ENCODE assay signal across 8 mouse cellular contexts in genomic region chr19:41262712-41263629, GRCm38 (mm10). TPM values are rescaled to one million over a fixed set of nuclear protein-coding genes. Genes with fewer than 3 reads are reported as not detected.
DNase-seq lines count a peak whose midpoint lies in the region; ATAC-seq and TF ChIP-seq lines count a peak whose summit lies in the region.

No protein-coding gene starts in this region.

- peaks cover 4% of the 10 kb centered on the region for H3K79me2 ChIP-seq in heart, adult 2 months (replicated peaks; ENCODE audit: control insufficient read depth, insufficient read depth, low read length)

- H3K36me3 ChIP-seq in embryonic facial prominence, embryonic 13.5 days, result no peaks in the 10 kb centered on the region
- peaks cover 7% of the 10 kb centered on the region for H3K36me3 ChIP-seq in heart, adult 2 months (ENCODE audit: control insufficient read depth, insufficient read depth, low read length)
- 0 out of 2 replicates have a peak, but pooled peaks cover 7% of the 10 kb centered on the region for H3K36me3 ChIP-seq in limb, embryonic 14.5 days (ENCODE audit: control insufficient read depth, insufficient read depth, low read length)
- no peaks in the 10 kb centered on the region for H3K36me3 ChIP-seq in midbrain, embryonic 16.5 days (ENCODE audit: control insufficient read depth, insufficient read depth, low read length)

- peak overlapping the region; percentile 66 for H3K4me2 ChIP-seq in embryonic facial prominence, embryonic 13.5 days
- peak overlapping the region; percentile 68 for H3K4me2 ChIP-seq in limb, embryonic 14.5 days (replicated peaks; ENCODE audit: low read depth, low read length, severe bottlenecking)
- H3K4me2 ChIP-seq in midbrain, embryonic 16.5 days (ENCODE audit: low read length), result peak overlapping the region; percentile 87

- TF ChIP-seq CTCF in heart, adult 2 months (IDR thresholded peaks at IDR 0.05), result 0 out of 2 replicates have a peak, but pooled peaks have one; percentile 11

- TF ChIP-seq EP300 in heart, adult 2 months (IDR thresholded peaks at IDR 0.05; ENCODE audit: insufficient read depth, low read depth, low read length), result no peak

- H3K9me3 ChIP-seq in embryonic facial prominence, embryonic 13.5 days, result no peaks in the 10 kb centered on the region
- H3K9me3 ChIP-seq in limb, embryonic 14.5 days (ENCODE audit: control insufficient read depth, low read length), result no peaks in the 10 kb centered on the region
- H3K9me3 ChIP-seq in midbrain, embryonic 16.5 days (replicated peaks; ENCODE audit: control insufficient read depth, low read length, poor library complexity, severe bottlenecking), result no peaks in the 10 kb centered on the region

- H3K4me1 ChIP-seq in embryonic facial prominence, embryonic 13.5 days, result peaks cover 33% of the 10 kb centered on the region
- peaks cover 10% of the 10 kb centered on the region for H3K4me1 ChIP-seq in heart, adult 2 months (ENCODE audit: control insufficient read depth, insufficient read depth, low read length)
- peaks cover 16% of the 10 kb centered on the region; the same call in 1 of the 2 replicates for H3K4me1 ChIP-seq in limb, embryonic 14.5 days (ENCODE audit: control insufficient read depth, insufficient read depth, low read length)
- H3K4me1 ChIP-seq in midbrain, embryonic 16.5 days (ENCODE audit: control insufficient read depth, insufficient read depth, low read length), result peaks cover 36% of the 10 kb centered on the region

- TF ChIP-seq POLR2A in heart, adult 2 months (IDR thresholded peaks at IDR 0.05; ENCODE audit: insufficient read depth, low read depth, low read length), result no peak
- no peak for TF ChIP-seq POLR2A in limb, embryonic 14.5 days (IDR thresholded peaks at IDR 0.05; ENCODE audit: borderline replicate concordance, extremely low read depth, insufficient read depth, insufficient read length)

- peak; percentile 71 for ATAC-seq in embryonic facial prominence, embryonic 13.5 days (ENCODE audit: insufficient number of reproducible peaks, insufficient read depth, low FRiP score, low TSS enrichment, low read depth)
- peak; percentile 80 for ATAC-seq in limb, embryonic 14.5 days (ENCODE audit: low FRiP score, low read depth)
- peak; percentile 86 for ATAC-seq in midbrain, embryonic 16.5 days

- H3K27me3 ChIP-seq in embryonic facial prominence, embryonic 13.5 days, result no peaks in the 10 kb centered on the region
- H3K27me3 ChIP-seq in heart, adult 2 months (ENCODE audit: control insufficient read depth, insufficient read depth, low read length), result no peaks in the 10 kb centered on the region
- no peaks in the 10 kb centered on the region for H3K27me3 ChIP-seq in limb, embryonic 14.5 days (ENCODE audit: control insufficient read depth, insufficient read depth, low read length)
- no peaks in the 10 kb centered on the region for H3K27me3 ChIP-seq in midbrain, embryonic 16.5 days (ENCODE audit: control insufficient read depth, insufficient read depth, low read depth, low read length)

- H3K27ac ChIP-seq in embryonic facial prominence, embryonic 13.5 days, result peak overlapping the region; percentile 99
- peak overlapping the region; percentile 97 for H3K27ac ChIP-seq in heart, adult 2 months
- peak overlapping the region; percentile 99 for H3K27ac ChIP-seq in limb, embryonic 14.5 days (replicated peaks; ENCODE audit: low read depth, low read length)
- H3K27ac ChIP-seq in midbrain, embryonic 16.5 days (ENCODE audit: low read length), result peak overlapping the region; percentile 97

- H3K9ac ChIP-seq in embryonic facial prominence, embryonic 13.5 days, result peak overlapping the region; percentile 96
- peak overlapping the region; percentile 87 for H3K9ac ChIP-seq in heart, adult 2 months (ENCODE audit: low read depth, low read length)
- peak overlapping the region; percentile 99 for H3K9ac ChIP-seq in limb, embryonic 14.5 days (ENCODE audit: low read depth, low read length, severe bottlenecking)
- peak overlapping the region; percentile 80 for H3K9ac ChIP-seq in midbrain, embryonic 16.5 days (ENCODE audit: low read depth, low read length)

- intact Hi-C loops in heart, adult 2 months (cut with DNase I), result loop anchor here (5.0 kb wide), 3 partner anchors 219 to 431 kb away; partner anchors contain the start of genes Ccnj, Lcor and Zfp518a

- 4% methylated on average over 51 of the region's 51 CpGs for WGBS in embryonic facial prominence, embryonic 13.5 days
- 3% methylated on average over 51 of the region's 51 CpGs for WGBS in heart, adult 2 months
- WGBS in limb, embryonic 14.5 days, result 4% methylated on average over 51 of the region's 51 CpGs
- WGBS in midbrain, embryonic 16.5 days, result 6% methylated on average over 51 of the region's 51 CpGs

- DNase-seq in A20 (ENCODE audit: low read depth, low spot score), result peak; percentile 86
- DNase-seq in adrenal gland, postnatal 36 days, result peak; percentile 80 to 86
- peak; percentile 86 to 88 for DNase-seq in heart, adult 2 months
- peak; percentile 57 to 65 for DNase-seq in kidney, adult 8-10 months
- DNase-seq in limb, embryonic 14.5 days (ENCODE audit: low spot score), result peak; percentile 38
- DNase-seq in spleen, postnatal 4 days (ENCODE audit: low spot score in 2 of 2), result peak; percentile 66 to 85

- H3K4me3 ChIP-seq in embryonic facial prominence, embryonic 13.5 days, result peak overlapping the region; percentile 92
- peak overlapping the region; percentile 72 for H3K4me3 ChIP-seq in heart, adult 2 months
- H3K4me3 ChIP-seq in limb, embryonic 14.5 days (replicated peaks; ENCODE audit: low read length), result peak overlapping the region; percentile 91
- H3K4me3 ChIP-seq in midbrain, embryonic 16.5 days (ENCODE audit: low read depth, low read length), result peak overlapping the region; percentile 95

RNA-seq across cellular contexts. Expression of gene Tm9sf3, which starts 0.8 kb away (rescaled TPM):
- total RNA-seq in adrenal gland, postnatal 36 days (2021), result 100 to 1,000 TPM; 182 to 192 TPM
- 125 and 138 TPM in 2 replicates for polyA plus RNA-seq in embryonic facial prominence, embryonic 13.5 days (2015; fragmentation: Nextera tagmentation; extraction: Ambion mirVana)
- 10 to 100 TPM; 69.7 to 72.7 TPM for total RNA-seq in heart, adult 2 months (2021)
- 27.7 and 62.3 TPM in 2 replicates for polyA plus RNA-seq in heart, adult 2 months (2012; rRNA removed)
- 132 and 138 TPM in 2 replicates for polyA plus RNA-seq in limb, embryonic 14.5 days (2012; rRNA removed)
- polyA plus RNA-seq in limb, embryonic 14.5 days (2014; fragmentation: Nextera tagmentation; extraction: Ambion mirVana), result 165 and 166 TPM in 2 replicates
- 83.7 and 89.2 TPM in 2 replicates for polyA plus RNA-seq in midbrain, embryonic 16.5 days (2015; fragmentation: Nextera tagmentation; extraction: Ambion mirVana)

RNA-seq across cellular contexts. Expression of gene Tll2, which starts 56.3 kb away (rescaled TPM):
- total RNA-seq in adrenal gland, postnatal 36 days (2021), result under 1 TPM in 1 of 2 experiments, not detected in 1; 0.07 TPM
- 0.28 and 0.30 TPM in 2 replicates for polyA plus RNA-seq in embryonic facial prominence, embryonic 13.5 days (2015; fragmentation: Nextera tagmentation; extraction: Ambion mirVana)
- total RNA-seq in heart, adult 2 months (2021), result under 1 TPM; 0.29 to 0.41 TPM
- 0.49 and 0.82 TPM in 2 replicates for polyA plus RNA-seq in heart, adult 2 months (2012; rRNA removed)
- polyA plus RNA-seq in limb, embryonic 14.5 days (2012; rRNA removed), result 1.7 and 1.9 TPM in 2 replicates
- 0.61 and 1.0 TPM in 2 replicates for polyA plus RNA-seq in limb, embryonic 14.5 days (2014; fragmentation: Nextera tagmentation; extraction: Ambion mirVana)
- polyA plus RNA-seq in midbrain, embryonic 16.5 days (2015; fragmentation: Nextera tagmentation; extraction: Ambion mirVana), result 1.3 and 1.7 TPM in 2 replicates

Comparison
In these comparisons a context has a peak if more than half of its experiments do, and no peak if none do; other contexts are left out.
1. Peak in every context shown above with its lines: DNase-seq, ATAC-seq, H3K4me3 ChIP-seq and H3K27ac ChIP-seq.